Mouse (Mus musculus) MEL-GATA-1-ER (cell line): Measurements from ENCODE around the gene Stard3.

ENCODE experiments used
- DNase-seq: peaks from one replicate; pipeline ENCODE4 v3.0.0-alpha.2; 2012; ENCODE audit warnings: low read depth; ENCODE audit errors: extremely low read depth

The Stard3 gene

DNA sequence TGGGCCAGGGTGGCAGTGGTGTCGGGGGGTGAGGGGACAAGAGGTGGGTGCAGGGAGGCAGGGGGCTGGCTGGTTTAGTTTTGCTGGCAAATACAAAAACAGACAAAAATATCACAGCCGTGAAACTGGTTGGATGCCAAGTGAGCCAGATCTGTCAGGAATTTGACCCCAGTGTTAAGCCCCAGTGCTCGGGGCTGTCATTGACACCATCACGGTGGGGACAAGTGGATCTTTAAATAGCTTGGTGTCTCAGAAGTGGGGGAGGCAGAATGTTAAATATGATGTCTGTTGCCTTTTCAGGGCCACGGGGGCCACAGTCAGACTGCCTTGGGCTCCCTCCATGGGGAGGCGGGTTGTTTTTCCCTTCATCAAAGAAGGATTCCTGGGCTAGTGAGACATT lies 36.1 kb downstream of the Stard3 start:
- DNase-seq: no peak

DNA sequence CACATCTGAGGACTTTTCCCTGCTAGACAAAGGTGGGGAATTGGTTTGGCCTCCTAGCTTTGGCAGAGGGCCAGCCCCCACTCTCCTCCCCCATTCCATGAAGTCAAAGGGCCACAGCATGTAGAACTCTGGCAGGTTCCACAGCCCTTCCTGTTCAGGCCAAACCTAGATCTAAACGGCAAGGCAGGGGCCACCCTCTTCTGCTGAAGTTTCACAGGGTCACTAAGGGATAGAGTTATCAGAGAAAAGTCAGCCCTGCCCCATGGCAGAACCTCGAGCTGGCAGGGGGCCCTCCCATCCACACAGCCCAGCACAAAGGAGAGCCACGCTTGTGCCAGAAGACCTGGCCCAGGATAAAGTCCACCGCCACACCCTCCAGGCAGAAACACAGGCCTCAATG lies 36.9 kb downstream of the Stard3 start:
- DNase-seq: no peak

DNA sequence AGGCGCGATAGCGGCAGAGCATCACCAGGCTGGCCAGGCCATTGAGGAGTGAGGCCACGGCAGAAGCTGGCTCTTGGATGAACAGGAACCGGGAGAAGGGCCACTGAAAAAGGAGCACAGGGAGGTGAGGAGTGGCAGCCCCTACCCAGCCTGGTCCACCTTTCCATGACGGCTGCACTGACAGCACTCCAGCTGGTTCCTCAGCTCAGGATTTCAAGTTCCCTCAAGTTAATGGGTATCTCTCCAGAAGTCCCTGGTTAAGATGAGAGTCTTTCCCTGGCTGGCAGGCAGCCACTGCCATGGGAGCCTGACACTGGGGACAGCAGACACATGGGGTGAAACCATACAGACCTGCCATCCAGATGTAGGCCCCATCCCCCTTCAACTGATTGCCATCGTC lies 39.8 kb downstream of the Stard3 start:
- DNase-seq: no peak

DNA sequence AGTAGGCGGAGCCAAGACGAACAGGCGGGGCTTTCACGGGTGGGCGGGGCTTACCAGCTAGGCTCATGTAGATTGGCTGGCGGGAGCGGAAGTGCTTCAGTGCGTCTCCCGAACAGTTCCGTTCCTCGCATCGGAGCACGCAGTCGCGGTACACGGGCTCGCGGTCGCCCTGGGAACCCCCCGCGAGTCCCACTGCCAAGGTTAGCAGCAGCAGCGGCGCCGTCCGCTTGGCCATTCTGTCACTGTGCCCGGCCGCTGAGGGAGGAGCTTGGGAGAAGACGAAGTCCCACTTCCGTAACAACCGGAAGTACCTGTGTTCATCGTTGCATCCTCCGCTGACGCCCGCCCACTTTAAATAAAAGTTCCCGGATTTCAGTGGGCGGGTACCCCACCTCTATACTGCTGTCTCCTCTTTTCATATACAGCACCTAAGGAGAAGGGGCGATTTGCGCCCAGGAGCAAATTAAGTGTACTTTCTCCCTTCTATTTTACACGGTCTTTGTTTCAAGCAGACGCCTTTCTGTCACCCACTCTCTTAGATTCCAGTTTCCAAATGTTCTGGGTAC lies 42.1 kb downstream of the Stard3 start, which contains the start of gene Pgap3:
Gene Pgap3 (minus strand): TSS at position 330 of the 566 bp plus-strand sequence.
- DNase-seq: peak; percentile 87

DNA sequence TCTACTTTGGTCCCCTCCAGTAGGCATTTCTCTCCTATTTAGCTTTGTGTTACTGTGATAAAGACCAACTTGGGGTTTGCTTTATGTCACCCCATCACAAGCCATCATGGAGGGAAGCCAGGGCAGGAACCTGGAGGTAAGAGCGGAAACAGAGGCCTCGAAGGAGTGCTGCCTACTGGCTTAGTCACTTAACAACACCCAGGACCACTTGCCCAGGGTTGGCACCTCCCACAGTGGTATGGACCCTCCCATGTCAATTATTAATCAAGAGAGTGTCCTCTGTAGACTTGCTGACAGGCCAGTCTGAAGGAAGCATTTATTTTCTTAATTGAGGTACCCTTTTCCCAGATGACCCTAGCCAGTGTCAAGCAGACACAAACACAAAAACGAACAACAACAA lies 42.6 kb downstream of the Stard3 start:
- no peak for DNase-seq

DNA sequence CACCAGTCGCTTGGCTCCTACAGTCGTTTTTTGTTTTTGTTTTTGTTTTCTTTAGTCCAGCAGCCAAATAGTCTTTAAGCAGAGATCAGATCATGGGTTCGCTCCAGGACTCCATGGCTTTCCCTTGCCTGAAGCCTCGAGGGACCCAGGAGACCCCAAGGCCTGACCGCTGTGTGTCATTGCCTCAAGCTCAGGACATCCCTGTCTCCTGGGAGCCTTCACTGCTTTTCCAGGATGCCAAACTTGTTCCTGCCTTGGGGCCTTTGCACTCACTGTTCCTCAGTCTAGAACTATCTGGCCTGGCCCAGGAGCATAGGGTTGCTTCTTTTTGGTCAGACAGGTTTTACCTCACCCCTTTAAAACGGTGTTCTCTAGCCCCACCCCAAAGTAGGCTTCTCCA lies 48.5 kb downstream of the Stard3 start:
- no peak for DNase-seq

DNA sequence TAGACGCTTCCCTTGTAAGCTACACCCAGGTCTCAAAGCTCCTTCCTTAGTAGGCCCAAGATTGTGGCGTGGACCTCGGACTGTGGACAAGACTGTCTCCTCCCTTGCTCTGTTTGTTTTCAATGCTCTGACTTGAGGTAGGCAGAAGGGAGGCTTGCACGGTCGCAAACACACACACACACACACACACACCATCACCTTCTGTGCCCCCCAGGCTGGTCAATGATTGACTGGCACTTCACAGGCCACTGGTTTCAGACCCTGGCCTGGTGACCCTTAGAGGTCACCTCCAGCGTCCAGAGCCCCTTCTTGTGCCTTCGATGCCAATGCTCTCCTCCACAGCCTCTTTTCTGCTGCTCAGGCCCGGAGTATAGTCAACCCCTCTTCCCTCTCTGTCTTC lies 50.7 kb downstream of the Stard3 start:
- no peak for DNase-seq

DNA sequence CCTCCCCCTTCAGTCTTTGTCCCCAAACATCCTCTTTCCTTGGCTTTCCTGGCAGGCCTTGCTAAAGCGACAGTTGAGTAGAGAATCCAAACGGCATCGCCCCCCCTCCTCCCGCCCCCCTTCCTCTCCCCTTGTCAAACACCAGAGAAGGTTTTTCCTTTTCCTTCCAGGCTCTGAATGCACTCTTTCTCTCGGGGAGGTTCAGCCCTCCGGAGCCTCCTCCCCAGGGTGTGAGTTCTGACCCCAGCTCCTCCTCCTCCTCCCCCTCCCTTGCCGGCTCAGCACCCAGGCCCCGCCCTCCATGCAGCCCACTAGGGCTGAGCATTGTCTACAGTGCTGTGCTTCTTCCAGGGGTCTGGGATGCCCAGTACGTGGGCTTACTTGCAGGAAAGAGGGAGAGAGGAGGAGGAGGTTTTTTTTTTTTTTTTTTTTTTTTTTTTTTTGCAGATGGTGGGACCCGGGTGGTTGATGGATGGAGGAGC lies 51.2 kb downstream of the Stard3 start:
- DNase-seq: no peak

DNA sequence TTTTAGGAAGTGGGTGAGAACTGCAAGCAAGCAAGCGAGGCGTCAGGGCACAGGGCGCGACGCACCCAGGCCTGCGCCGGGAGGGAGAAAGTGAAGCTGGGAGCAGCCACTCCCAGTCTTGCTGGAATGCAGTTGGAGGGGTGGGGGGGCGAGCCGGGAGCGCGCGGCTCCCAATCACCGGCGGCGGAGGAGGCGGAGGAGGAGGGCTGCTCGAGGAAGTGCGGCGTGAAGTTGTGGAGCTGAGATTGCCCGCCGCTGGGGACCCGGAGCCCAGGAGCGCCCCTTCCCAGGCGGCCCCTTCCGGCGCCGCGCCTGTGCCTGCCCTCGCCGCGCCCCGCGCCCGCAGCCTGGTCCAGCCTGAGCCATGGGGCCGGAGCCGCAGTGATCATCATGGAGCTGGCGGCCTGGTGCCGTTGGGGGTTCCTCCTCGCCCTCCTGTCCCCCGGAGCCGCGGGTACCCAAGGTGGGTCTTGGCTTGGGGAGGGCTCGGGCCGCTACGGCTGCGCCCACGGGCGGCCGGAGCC lies 54.2 kb downstream of the Stard3 start, which contains the start of gene Erbb2:
Gene Erbb2 (plus strand): TSS at position 198 of the 524 bp plus-strand sequence.
- DNase-seq: no peak

DNA sequence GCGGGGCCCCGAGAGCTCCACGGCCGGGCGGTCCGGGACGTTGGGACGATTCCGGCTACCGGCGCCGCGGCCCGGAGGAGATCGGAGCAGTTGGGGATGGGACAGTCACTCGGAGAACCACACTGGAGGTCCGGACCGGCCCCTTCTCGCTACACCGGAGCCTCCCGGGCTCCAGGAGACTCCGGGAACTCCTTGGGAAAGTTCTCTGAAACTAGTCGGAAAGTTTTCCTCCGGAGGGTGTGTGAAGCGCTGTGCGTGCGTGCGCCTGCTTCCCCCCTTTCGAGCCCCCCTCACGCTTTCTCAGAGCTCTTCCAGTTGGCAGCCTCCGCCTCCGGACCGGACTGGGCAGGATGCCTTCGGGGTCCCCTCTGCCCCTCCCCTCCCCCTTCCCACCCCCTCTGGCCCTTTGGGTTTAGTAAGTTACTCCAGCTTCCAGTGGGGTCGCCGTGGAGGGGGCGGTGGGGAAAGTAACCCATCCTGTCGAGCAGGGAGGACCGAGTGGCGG lies 54.7 kb downstream of the Stard3 start:
- no peak for DNase-seq

DNA sequence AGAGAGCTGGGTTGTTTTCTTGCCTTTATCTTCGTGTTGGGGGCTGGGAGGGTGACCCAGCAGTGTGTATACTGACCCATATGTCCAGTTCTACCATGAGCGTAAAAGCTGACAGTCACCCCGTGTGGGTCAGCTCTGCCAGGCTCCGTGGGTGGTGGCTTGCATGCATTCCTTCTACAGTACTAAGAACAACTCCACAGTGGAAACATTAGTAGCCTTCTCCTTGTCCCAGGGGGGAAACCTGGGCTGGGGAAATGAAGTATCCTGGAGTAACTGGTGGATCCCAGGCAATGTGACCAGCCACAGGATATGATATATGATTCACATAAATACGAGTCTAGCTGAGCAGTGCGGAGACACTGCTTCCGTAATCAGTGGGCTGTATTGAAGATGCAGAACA lies 55.6 kb downstream of the Stard3 start:
- no peak for DNase-seq

DNA sequence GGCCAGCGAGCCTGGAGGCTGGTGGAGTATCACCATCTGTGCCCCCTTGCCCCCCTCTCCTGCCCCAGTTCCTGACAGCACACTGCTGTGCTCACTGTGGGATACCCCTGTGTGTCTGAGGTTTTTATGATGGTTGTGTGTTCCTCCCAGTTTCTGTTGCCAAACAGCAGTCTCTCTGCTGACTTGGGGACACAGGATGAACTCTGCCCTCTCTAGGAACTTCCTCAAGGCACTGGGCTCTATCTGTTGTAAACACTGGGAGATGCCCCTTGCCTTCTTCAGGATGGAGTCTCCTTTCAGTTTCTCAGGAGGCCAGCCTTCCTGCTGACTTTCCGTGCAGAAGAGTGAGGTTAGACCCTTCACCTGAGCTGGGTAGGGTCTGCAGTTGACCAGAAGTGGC lies 56.0 kb downstream of the Stard3 start:
- no peak for DNase-seq

DNA sequence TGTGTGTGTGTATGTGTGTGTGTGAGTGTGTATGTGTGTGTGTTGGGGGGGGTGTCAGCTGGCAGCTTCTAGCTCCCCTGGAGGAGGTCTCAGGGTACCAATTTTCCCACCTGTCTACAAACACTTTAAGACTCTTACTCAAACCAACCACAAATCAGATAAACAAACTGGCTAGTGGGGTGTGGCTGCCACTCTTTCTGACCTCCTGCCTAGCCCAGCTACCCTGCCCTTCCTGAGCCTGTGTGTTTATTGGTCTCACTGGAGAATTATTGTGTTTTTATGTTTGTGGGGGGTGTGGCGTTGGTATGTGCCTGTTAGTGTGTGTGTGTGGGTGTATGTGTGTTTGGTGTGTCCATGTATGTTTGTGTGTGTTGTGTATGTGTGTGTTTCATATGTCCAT lies 58.9 kb downstream of the Stard3 start:
- DNase-seq: no peak

DNA sequence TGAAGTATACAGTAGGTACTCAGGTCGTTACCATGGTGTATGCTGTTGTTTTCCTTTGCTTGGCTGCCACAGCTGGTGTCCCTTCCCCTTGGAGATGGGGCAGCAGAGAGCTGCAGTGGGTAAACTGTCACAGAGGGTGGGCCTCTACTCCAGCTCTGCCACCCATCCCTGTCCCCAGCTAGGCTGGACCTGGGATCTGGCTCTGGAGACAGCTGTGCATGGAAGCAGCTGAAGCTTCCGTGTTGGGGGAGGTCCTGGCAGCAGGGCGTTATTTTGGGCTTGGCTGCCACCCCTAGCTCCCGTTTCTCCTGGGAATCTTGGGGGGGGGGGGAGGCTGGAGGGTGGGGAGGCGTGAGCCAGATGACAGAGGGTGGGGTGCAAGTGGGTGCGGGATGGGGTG lies 60.1 kb downstream of the Stard3 start:
- no peak for DNase-seq

DNA sequence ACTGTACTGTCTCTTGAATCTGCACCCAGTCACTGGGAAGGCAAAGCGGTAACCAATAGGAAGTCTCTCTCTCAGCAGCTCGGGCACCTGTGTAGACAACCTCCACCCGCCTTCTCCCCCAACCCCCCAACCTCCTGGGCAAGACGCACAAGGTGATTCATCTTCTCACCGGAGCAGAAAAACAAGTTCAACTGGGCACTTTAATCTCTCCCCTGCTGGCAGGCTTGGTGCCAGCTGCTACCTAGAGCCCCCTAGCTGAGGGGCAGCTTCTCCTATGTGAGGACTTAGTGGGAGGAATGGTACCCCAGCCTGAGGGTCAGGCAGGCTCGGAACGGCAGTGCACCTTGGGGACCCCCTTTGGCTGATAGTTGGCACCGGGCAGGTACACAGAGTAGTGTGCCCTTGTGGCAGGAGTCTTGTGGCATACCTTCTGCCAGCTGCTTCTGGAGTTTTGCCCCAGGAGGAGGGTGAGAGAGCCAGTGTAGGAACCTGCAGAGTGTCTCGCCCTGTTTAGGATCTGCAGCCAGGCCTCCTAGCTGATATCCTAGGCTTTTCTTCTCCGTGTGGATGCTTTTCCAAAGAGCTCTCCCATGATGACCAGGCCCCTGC lies 60.9 kb downstream of the Stard3 start:
- DNase-seq: no peak

DNA sequence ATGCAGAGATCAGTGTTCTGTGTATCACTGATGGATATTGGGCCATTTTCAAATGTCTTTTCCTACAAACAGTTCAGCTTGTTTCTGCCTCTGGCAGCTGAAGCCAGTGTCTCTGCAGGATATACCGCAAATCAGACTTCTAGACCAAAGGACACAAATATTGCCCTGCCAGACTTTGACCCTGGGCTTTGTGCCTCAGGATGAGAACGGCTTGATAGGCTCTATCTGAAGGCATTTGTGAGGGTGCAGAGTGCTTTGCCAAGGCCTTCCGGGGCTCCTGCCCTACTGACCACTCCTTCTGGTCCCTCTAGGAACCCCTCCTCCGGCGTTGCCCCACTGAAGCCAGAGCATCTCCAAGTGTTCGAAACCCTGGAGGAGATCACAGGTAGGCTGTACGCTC lies 68.4 kb downstream of the Stard3 start:
- DNase-seq: no peak

DNA sequence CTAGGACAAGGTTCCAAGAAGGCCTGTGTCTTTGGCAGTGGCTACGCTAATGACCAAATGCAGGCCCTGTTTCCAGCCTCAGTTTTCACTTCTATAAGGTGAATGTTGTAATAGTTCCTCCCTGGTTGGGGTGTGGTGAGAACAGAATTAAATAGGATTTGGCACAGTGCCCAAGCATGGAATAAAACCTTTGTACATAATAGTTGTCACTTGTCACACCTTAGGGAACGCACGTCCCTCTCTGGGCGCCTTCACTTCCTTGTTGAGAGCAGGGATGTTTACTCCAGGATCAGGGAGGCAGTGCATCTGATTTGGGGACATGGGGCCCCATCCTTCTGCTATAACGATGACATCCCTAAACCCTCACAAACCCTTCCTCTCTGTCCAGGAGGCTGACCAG lies 70.3 kb downstream of the Stard3 start:
- DNase-seq: no peak
